Mouse (Mus musculus) left cerebral cortex, postnatal 10 days (tissue): ENCODE measurements around the gene 9230112D13Rik. TPM values are rescaled to one million over a fixed set of nuclear protein-coding genes. Genes with fewer than 3 reads are reported as not detected.

Experiments used
- DNase-seq, 2 experiments: peaks; one replicate each; pipeline ENCODE4 v3.0.0; 2021 to 2022; ENCODE audit warnings: low spot score in 2 of 2, mixed read lengths in 1 of 2; ENCODE audit errors: extremely low spot score in 1 of 2
- intact Hi-C: fragments of 180-260 bp; cut with DNase I; formaldehyde crosslinking; loops from one replicate; pipeline ENCODE4 v1.15.1; 2025
- total RNA-seq, 2 experiments: library from RNA; stranded (reverse); gene quantifications; 2 replicates each; pipeline ENCODE4 v1.2.3; 2021

Gene 9230112D13Rik
- total RNA-seq, 2 experiments from 2014 or later, result not detected

DNA sequence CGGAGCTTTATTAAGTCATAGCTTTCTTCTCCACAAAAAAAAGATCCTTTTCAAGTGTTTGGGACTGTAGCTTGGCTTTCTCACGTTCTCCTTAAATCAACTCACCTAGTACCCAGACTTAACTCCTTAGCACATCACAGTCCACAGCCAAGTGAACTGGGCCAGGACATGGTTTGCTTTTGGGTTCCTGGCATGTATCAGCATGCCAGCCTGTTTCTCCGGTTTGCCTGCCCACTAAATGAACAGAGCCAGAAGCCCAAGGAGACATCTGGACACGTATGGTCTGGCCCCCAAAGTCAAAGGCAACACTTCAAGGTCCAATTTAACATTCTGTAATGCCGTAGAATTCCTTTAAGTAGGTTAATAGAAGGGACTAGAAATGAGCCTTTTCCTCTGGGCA is 18.2 kb downstream of the 9230112D13Rik start:
- intact Hi-C loops, result loop anchor here (5.0 kb wide), 2 partner anchors 37 to 43 kb away; no protein-coding TSS in a partner anchor

DNA sequence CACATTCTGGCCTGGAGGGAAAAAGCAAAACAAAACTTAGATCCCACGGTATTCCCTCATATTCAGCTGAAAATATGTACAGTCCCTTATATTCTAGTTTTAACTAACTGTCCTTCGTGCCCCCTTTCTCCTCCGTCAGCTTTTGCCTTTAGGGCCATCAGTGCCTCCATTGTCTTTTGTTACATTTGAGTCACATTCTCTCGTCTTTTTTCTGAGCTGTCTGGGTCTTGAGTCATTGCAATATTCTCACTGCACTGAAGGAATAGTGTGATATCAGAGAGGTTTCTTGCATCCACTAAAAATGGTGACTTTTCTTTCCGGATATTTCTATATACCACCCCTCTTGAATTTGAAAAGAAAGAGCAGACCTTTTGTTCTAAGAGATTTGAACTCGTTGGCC is 18.8 kb downstream of the 9230112D13Rik start:
- intact Hi-C loops, result loop anchor here (5.0 kb wide), 2 partner anchors 36 to 44 kb away; no protein-coding TSS in a partner anchor
- no peak for DNase-seq

More for the DNA sequence above, 18.2 kb downstream of the 9230112D13Rik start:
- DNase-seq, result no peak

DNA sequence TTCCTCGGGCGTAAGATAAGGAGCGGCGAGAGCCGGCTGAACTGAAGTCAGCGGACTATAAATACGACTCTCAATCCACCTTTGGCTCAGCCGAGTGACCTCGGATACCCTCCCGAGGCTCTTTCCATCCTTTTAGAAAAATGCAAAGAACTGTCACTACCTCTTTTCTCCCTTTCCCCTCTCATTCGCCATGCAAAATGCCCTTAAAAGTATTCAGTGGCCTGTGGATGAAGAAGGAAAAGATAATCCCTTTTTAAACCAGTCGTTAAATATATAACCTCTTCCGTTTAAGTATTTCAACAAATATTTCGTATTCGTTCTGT is 19.3 kb downstream of the 9230112D13Rik start, which contains the start of gene Bmpr1a:
TSS of gene Bmpr1a (minus strand) at position 17 of the 323 bp plus-strand sequence.
- intact Hi-C loops, result loop anchor here (5.0 kb wide), 2 partner anchors 36 to 44 kb away; no protein-coding TSS in a partner anchor
- DNase-seq, result no peak

DNA sequence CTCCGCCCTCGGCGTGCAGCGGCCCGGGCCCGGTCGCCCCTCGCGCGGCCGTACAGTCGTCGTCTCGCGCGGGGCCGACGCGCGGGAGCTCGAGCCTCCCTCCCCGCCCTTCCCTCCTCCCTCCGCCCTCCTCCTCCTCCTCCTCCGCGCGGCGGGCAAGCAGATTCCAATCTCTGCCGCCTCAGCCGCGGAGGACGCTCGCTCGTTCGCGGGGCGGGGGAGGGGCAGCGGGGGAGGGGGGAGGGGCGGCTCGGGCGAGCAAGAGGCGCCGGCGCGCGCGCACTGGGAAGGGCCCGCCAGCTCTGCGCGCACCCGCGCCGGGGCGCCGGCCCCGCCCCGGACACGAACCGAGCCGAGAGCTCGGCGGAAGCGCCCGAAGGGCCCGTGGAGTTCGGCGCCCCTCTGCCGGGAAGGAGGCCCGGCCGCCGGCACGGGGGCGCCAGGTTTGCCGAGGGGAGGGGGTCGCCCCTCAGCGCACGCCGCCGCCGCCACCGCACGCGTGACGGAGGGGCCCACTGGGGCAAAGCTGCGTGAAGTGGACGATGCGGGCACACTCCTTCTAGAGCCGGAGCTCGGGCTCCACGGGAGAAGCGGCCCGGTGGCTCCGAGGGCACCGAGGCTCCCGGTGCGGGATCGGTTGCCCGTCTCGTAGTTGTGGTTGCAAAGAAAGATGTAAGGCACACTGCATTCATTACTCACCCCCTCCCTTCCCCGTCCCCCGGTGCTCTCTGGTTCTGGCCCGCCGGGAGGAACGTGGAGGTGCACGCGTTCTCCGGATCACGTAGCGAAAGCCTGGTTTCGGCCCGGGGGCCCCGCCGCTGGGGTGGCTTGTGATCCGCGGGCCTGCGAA is 19.9 kb downstream of the 9230112D13Rik start:
- intact Hi-C loops, result loop anchor here (5.0 kb wide), 2 partner anchors 35 to 45 kb away; no protein-coding TSS in a partner anchor
- DNase-seq, result peak; percentile 80 to 91

DNA sequence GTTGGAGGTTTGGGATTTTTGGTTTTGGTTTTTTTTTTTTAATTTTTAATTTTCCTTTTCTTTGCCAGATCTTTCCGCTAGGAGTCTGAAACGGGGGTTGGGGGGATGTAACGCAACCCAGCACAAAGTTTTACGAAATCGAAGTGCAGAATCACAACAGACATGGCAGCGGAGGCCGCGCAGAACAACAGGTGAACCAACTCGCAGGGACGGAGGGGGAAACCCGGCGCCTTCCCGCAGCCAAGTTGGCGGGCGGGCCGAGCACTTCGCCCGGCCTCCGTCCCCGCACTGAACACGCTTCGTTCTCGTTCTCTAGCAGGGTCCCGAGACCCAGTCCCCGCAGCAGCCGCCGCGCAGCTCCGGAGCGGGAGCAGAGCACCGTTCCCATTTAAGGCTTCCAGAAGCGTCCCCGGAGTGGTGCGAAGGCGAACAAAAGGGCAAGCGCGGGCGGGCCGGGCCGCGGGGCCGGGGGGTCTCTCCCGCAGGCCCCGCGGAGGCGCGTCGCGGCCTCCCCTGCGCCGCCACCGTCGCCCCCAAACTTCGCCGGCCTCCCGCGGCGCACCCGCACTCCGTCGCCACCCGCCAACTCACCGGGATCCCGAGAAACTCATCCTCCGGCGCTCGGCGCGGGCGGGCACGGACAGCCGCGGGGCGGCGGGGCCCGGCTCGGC is 20.7 kb downstream of the 9230112D13Rik start:
- intact Hi-C loops, result loop anchor here (5.0 kb wide), 2 partner anchors 35 to 45 kb away; no protein-coding TSS in a partner anchor
- DNase-seq, result peak; percentile 20 to 55

DNA sequence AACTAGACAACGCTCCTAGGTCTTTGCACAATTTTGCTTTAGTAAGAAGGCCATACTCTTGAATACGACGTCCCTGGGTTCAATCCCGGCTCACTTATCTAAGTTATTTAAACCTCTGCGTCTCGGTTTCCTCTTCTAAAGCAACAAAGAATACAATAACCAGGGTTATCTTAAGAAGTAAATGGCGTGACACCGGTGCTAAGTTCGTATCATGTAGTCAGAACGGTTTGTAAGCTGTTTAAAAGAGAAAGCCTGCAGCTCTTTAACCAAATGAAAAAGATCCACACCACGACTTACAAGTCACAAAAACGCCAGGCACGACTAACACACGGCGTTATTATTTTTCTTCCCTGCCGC is 21.2 kb downstream of the 9230112D13Rik start:
- intact Hi-C loops, result loop anchor here (5.0 kb wide), 2 partner anchors 34 to 46 kb away; no protein-coding TSS in a partner anchor

DNA sequence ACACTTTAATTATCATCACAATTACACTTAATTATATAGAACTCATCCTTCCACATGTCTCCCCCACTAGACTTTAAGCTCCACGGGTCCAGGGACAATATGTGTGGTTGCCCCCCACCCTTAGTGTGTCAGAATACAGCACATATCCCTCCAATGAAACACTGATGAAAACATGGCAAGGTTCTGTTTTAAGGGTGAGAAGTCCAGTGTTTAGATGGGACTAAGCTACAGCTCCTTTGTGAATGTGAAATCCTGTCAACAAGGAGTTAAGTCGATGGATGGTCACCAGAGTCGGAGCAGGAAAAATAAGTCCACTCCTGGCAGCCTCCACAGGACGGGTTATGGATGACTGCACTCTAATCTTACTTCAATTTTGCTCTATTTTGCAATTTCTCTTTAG is 22.3 kb downstream of the 9230112D13Rik start:
- intact Hi-C loops, result loop anchor here (5.0 kb wide), 2 partner anchors 33 to 47 kb away; no protein-coding TSS in a partner anchor
- DNase-seq, result no peak

More for the DNA sequence above, 21.2 kb downstream of the 9230112D13Rik start:
- DNase-seq, result no peak

DNA sequence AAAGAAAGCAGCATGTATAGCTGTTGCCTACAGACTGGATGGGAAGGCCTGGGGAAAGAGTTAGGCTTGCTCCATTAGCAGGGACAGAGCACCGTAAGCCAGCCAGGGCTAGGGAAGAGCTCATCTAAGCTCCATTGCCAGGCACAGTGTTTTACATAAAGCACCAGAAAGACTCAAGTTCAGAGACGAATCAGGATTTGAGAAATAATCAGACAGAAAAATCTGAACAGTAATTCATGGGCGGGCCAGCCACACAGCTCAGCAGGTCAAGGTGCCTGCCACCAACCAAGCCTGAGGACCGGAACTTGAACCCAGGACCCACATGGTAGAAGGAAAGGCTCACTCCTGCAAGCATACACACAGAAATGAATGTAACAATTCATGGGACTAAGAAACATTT is 22.9 kb downstream of the 9230112D13Rik start:
- intact Hi-C loops, result loop anchor here (5.0 kb wide), 2 partner anchors 32 to 48 kb away; no protein-coding TSS in a partner anchor
- no peak for DNase-seq

DNA sequence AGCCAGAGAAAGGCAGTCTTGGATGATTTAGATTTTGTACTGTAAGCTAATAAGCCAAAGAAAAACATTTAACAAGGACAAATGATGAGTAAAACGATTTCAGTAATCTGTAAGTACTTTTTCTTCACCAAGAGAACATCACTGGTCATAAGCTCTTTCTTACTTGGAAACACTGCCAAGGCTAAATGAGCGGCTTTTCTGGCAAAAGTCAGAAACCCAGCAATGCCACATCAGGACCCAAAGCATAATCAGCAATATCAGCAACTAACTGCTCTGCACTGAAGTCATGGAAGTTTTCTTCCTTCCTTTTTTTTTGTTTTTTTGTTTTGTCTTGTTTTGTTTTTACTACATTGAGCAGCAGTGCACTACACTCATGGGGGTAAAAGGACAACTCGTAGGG is 25.3 kb downstream of the 9230112D13Rik start:
- DNase-seq, result no peak
- intact Hi-C loops, result no loop called here

DNA sequence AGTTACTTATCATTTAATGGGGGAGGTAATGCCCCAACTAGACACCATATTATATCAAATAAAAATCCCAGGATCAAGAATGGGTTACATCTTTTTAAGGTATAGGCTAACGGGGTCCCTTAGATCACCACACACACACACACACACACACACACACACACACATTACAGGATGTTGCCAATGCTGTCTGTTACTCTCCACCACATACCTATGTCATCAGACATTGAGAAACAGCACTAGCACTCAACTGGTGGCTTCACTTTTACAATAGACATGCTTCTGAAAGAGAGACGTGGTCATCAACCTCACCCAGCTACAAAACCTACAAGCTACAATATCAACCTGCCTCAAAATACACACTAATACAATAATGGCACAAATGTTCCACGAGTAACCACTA is 28.9 kb downstream of the 9230112D13Rik start:
- no peak for DNase-seq
- intact Hi-C loops, result no loop called here

DNA sequence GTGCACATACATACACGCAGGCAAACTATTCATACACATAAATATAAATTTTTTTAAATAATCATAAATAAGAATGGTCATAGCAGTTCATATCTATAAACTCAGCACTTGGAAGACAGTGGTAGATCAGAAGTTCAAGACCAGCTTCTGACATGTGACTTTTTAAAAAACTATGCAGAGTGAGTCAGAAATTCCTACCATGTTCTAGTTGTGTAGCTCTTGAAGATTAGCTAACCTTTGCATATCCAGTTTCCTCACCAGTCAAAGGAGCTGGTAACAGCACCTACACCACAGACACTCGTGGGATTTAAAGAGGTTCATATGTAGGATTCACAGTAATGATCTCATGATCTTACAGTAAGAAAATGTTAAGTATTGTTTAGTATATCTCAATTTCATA is 29.9 kb downstream of the 9230112D13Rik start:
- DNase-seq, result no peak
- intact Hi-C loops, result no loop called here

DNA sequence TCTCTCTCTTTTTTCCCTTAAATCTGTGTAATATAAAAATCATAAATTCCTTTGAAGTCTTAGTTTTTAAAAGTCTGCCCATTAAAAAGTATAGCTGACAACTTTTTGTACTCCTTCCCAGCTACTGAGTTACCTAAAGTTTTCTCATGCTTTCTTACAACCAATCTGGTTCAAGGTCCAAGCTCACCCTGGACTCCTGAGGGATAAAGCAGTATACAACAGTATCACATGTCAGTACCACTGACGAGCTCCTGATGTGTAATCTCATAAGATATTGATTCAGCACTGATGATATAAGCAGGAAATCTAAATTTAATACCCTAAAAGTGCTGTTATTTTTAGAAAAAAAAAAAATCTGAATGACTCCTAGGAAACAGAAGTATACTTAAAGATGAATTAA is 31.6 kb downstream of the 9230112D13Rik start:
- intact Hi-C loops, result no loop called here
- no peak for DNase-seq

DNA sequence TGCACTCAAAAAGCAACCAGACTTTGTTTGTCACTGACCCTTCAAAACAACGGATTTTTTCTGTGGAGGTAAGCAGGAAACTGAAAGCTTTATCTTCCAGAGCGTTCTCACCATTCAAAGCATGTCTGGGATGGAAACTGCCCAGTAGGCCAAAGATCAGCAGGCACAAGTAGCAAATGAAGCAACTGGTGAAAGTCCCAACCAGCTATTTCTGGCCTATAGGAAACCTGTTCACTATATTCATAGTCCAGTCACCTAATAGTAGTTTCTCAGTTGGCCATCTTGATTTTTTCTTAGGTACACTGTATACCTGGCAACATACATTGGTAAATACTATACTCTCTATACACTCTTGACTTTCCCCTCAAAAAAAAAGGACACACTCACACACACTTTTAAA is 32.7 kb downstream of the 9230112D13Rik start:
- intact Hi-C loops, result no loop called here
- DNase-seq, result no peak

DNA sequence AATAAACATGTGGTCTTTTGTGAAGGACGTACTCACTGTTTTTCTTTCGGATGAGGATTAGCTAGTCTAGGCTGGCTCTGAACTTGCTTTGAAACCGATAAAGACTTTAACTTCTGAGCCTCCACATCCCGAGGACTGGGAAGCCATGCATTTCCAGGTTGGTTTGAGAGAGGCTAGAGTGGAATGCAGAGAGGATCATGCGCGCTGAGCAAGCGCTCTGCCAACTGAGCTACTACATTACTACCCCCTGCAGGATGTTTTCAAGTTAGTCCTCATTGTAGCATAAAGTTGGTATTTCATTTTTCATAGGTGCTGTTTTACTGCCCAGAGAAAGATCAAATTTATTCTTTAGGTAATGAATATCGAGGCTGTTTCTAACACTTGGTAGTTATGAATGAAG is 36.4 kb downstream of the 9230112D13Rik start:
- intact Hi-C loops, result no loop called here
- no peak for DNase-seq

DNA sequence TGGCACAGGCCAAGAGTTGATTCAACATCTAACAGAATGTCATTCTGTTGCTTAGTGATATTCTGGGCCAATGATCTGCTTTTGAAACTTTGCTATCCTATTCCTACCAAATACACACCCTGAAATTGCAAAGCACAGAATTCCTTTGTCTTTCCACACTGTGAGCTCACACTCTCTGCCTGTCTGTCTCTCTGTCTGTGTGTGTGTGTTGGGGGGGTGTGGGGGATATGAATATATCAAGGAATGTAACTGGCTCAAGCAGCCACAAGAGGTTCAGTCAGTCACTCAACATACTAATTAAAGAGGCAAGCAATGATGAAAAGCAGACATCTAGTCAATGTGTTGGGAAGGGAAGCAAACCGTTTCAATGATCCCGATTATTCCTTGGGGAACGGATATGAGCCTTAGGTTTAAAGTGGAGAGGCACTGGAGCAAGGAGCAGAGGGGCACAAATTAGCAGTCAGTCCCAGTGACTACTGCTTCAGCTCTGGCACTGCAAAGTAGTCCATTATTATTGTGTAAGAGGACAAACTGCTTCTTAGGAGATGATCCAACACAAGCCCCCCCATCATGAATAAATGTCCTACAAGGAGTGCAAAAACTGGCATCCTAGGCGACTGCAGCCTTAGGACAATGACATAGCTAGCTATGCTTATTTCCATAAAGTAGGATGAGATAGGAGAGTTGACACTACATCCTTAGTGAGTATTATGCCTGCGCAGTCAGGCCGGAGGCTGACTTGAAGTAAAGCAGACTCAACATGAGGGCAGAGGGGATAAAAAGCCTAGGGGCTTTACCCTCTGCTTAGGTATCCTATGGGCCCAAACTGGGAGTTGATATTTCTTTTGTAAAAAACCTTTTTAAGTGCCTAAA is 38.9 kb downstream of the 9230112D13Rik start:
- DNase-seq, result no peak
- intact Hi-C loops, result no loop called here

DNA sequence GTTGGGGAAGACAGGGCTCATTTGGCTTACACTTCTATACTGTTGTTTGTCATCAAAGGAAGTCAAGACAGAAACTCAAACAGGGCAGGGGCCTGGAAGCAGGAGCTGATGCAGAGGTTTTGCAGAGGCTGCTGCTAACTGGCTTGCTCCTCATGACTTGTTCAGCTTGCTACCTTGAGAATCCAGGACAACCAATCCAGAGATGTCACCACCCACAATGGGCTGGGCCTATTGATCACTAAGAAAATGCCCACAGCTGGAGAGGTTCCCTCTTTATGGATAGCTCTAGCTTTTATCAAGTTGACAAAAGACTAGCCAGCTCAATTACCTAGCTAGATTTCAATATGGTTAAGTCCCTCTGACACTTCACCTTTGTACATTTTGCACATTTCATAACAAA is 51.0 kb downstream of the 9230112D13Rik start:
- intact Hi-C loops, result no loop called here

DNA sequence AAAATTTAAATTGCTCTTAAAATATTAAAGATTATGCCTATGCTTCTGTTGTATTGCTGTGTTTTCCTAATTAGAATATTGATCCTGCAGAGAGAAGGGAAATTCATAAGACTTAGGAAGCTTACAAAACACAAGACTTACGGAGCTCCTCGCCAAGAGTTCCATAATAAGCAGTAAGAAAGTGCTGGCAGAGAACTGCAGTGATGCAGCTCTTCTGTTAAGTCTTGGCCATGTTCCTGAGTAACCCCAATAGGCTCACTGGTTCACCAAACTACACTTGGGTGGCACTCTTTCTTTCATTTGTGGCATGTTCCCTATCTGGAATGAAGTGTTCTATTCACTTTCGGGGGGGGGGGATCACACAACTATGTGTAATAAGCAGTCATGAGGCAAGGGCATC is 56.3 kb downstream of the 9230112D13Rik start:
- no peak for DNase-seq
- intact Hi-C loops, result loop anchor here (5.0 kb wide), 1 partner anchor 36 kb away; the partner anchor contains the start of gene Bmpr1a

More for the DNA sequence above, 51.0 kb downstream of the 9230112D13Rik start:
- DNase-seq, result no peak
